Comparison of ENCODE assay signal across 30 mouse cellular contexts in genomic region chrX:139654350-139655063, GRCm38 (mm10). TPM values are rescaled to one million over a fixed set of nuclear protein-coding genes. Genes with fewer than 3 reads are reported as not detected.
DNase-seq lines count a peak whose midpoint lies in the region; ATAC-seq and TF ChIP-seq lines count a peak whose summit lies in the region.
"Had no signal": no experiment of that assay in that cellular context is flagged by ENCODE, and none has a peak within 500 bp of the region (broad histone marks: within the 10 kb centered on the region; RNA-seq: fewer than 3 reads in every experiment).

No protein-coding gene starts in this region.

- no peak for TF ChIP-seq EP300 in liver, embryonic 14.5 days (IDR thresholded peaks at IDR 0.05; ENCODE audit: low read depth)

- peaks cover 12% of the 10 kb centered on the region for H3K4me1 ChIP-seq in G1E (ENCODE audit: insufficient read depth, low read depth, low read length)
- peaks cover 3 to 7% of the 10 kb centered on the region in 2 experiments; a peak in 3 of 4 replicates for H3K4me1 ChIP-seq in liver, embryonic 14.5 days (replicated peaks; ENCODE audit: control insufficient read depth in 2 of 2, insufficient read depth in 2 of 2, low read length in 1 of 2)
- H3K4me1 ChIP-seq: embryonic facial prominence, embryonic 12.5 days; forebrain, embryonic 12.5 days; limb, embryonic 15.5 days; midbrain, embryonic 10.5 days; neural tube, embryonic 15.5 days had no signal

- H3K9ac ChIP-seq in liver, embryonic 14.5 days (replicated peaks) = no peak overlapping the region
- H3K9ac ChIP-seq: embryonic facial prominence, embryonic 12.5 days; forebrain, embryonic 12.5 days; heart, embryonic 12.5 days; limb, embryonic 15.5 days; neural tube, embryonic 15.5 days had no signal

- H3K4me2 ChIP-seq in liver, embryonic 14.5 days (ENCODE audit: low read depth) = no peak overlapping the region
- H3K4me2 ChIP-seq: embryonic facial prominence, embryonic 12.5 days; forebrain, embryonic 12.5 days; heart, embryonic 12.5 days; limb, embryonic 15.5 days; neural tube, embryonic 15.5 days had no signal

- DNase-seq in G1E (ENCODE audit: low spot score) = no peak
- peak; percentile 36 for DNase-seq in c-Kit-positive CD71-positive TER-119-positive erythroid progenitor cells, embryonic 14.5 days (ENCODE audit: low spot score)
- peak in 2 of 3 experiments; percentile 19 to 24 for DNase-seq in liver, embryonic 14.5 days (ENCODE audit: low read depth in 3 of 3, low spot score in 3 of 3)
- peak; percentile 18 for DNase-seq in skeletal muscle tissue, adult 2 months (ENCODE audit: low read depth, low spot score)
- DNase-seq in retina, postnatal 1 day = no peak
- DNase-seq in heart, postnatal 14 days = no peak
- DNase-seq: adrenal gland, postnatal 25 days; cerebellum, adult 18-20 months; cerebellum, postnatal 14 days; heart, adult 11 months; heart, postnatal 10 days; kidney, adult 11 months; left cerebral cortex, postnatal 4 days; lung, postnatal 4 days had no signal

- no peak overlapping the region for H3K4me3 ChIP-seq in G1E (ENCODE audit: low read depth, low read length)
- H3K4me3 ChIP-seq in liver, embryonic 14.5 days (ENCODE audit: insufficient read depth in 1 of 2, low read depth in 2 of 2, low read length in 2 of 2) = no peak overlapping the region
- H3K4me3 ChIP-seq: embryonic facial prominence, embryonic 12.5 days; erythroblast, embryonic 14.5 days; forebrain, embryonic 12.5 days; heart, embryonic 12.5 days; limb, embryonic 15.5 days; midbrain, embryonic 10.5 days; neural tube, embryonic 15.5 days had no signal

- H3K36me3 ChIP-seq in G1E (replicated peaks) = peaks cover 9% of the 10 kb centered on the region
- H3K36me3 ChIP-seq in liver, embryonic 14.5 days (replicated peaks; ENCODE audit: control insufficient read depth, insufficient read depth, low read depth) = no peaks in the 10 kb centered on the region
- H3K36me3 ChIP-seq: embryonic facial prominence, embryonic 12.5 days; forebrain, embryonic 12.5 days; heart, embryonic 12.5 days; limb, embryonic 15.5 days; midbrain, embryonic 10.5 days; neural tube, embryonic 15.5 days had no signal

- H3K27ac ChIP-seq in liver, embryonic 14.5 days = no peak overlapping the region
- H3K27ac ChIP-seq: embryonic facial prominence, embryonic 12.5 days; forebrain, embryonic 12.5 days; hindbrain, postnatal 0 days; limb, embryonic 15.5 days; midbrain, embryonic 10.5 days; neural tube, embryonic 15.5 days; stomach, postnatal 0 days had no signal

- no peaks in the 10 kb centered on the region for H3K9me3 ChIP-seq in G1E (replicated peaks)
- no peaks in the 10 kb centered on the region for H3K9me3 ChIP-seq in liver, embryonic 14.5 days (ENCODE audit: control insufficient read depth, low read length)
- H3K9me3 ChIP-seq: embryonic facial prominence, embryonic 12.5 days; forebrain, embryonic 12.5 days; heart, embryonic 12.5 days; limb, embryonic 15.5 days; midbrain, embryonic 10.5 days; neural tube, embryonic 15.5 days had no signal

- peak; percentile 81 for ATAC-seq in G1E (ENCODE audit: extremely low read depth, insufficient number of reproducible peaks, low FRiP score, poor library complexity, severe bottlenecking)
- peak; percentile 78 for ATAC-seq in liver, embryonic 14.5 days (ENCODE audit: insufficient read depth)
- ATAC-seq in inflammation-experienced regulatory T-cells, adult 6 months = no peak
- ATAC-seq: hindbrain, postnatal 0 days had no signal

- no peaks in the 10 kb centered on the region for H3K27me3 ChIP-seq in G1E (ENCODE audit: insufficient read depth, low read length)
- no peaks in the 10 kb centered on the region for H3K27me3 ChIP-seq in liver, embryonic 14.5 days (ENCODE audit: control insufficient read depth, insufficient read depth, low read length)
- H3K27me3 ChIP-seq: heart, embryonic 12.5 days; neural tube, embryonic 15.5 days had no signal

- WGBS in liver, embryonic 14.5 days (ENCODE audit: insufficient replicate concordance) = 37% methylated on average over 5 of the region's 5 CpGs

- no peak for TF ChIP-seq CTCF in G1E (IDR thresholded peaks at IDR 0.05; ENCODE audit: low read depth, low read length)
- no peak for TF ChIP-seq CTCF in liver, embryonic 14.5 days (IDR thresholded peaks at IDR 0.05; ENCODE audit: low read depth)

- intact Hi-C loops in heart, postnatal 14 days (cut with DNase I) = loop anchor here (10.0 kb wide), 1 partner anchor 60 kb away; no protein-coding TSS in a partner anchor

RNA-seq across cellular contexts. Expression of gene Tbc1d8b, which starts 30.3 kb away (rescaled TPM):
- total RNA-seq in G1E (2014; fragmentation: Nextera tagmentation) (10.7 and 11.4 TPM in 2 replicates), G1E (2017) (9.0 and 12.5 TPM in 2 replicates)
- polyA plus RNA-seq in G1E (2012) = 0.19 and 0.29 TPM in 2 replicates
- 0.88 and 1.3 TPM in 2 replicates for polyA plus RNA-seq in liver, embryonic 14.5 days (2012; rRNA removed)
- 0.14 and 0.28 TPM in 2 replicates for polyA plus RNA-seq in liver, embryonic 14.5 days (2014; fragmentation: Nextera tagmentation; extraction: Ambion mirVana)
- polyA plus RNA-seq in inflammation-experienced regulatory T-cells, adult 6 months (2017; shearing (Covaris generic)) = 1 to 10 TPM; 5.2 to 5.9 (median 5.9) TPM
- 1 to 10 TPM; 6.0 to 6.6 TPM for total RNA-seq in heart, postnatal 14 days (2021)
- polyA plus RNA-seq: erythroblast, embryonic 14.5 days had no signal

RNA-seq across cellular contexts. Expression of gene Gm15013, which starts 59.8 kb away (rescaled TPM):
- total RNA-seq in G1E (2014; fragmentation: Nextera tagmentation) (not detected in 2 replicates), G1E (2017) (0.38 and 0.64 TPM in 2 replicates)
- 0.15 TPM in 1 of 2 replicates, not detected in the other for polyA plus RNA-seq in G1E (2012)
- polyA plus RNA-seq in liver, embryonic 14.5 days (2012; rRNA removed) = not detected in 2 replicates
- polyA plus RNA-seq in liver, embryonic 14.5 days (2014; fragmentation: Nextera tagmentation; extraction: Ambion mirVana) = not detected in 2 replicates
- 1 to 10 TPM; 1.4 to 4.1 (median 1.7) TPM for polyA plus RNA-seq in inflammation-experienced regulatory T-cells, adult 6 months (2017; shearing (Covaris generic))
- total RNA-seq in heart, postnatal 14 days (2021) = not detected
- total RNA-seq: adrenal gland, postnatal 25 days; gastrocnemius, adult 8-10 months; heart, postnatal 10 days; hindbrain, postnatal 0 days; layer of hippocampus, postnatal 14 days; left cerebral cortex, adult 8-10 months; left cerebral cortex, postnatal 4 days; midbrain, postnatal 0 days had no signal
- polyA plus RNA-seq: brain, embryonic 14.5 days; erythroblast, embryonic 14.5 days; heart, embryonic 12.5 days; hindbrain, embryonic 11.5 days; hindbrain, postnatal 0 days; limb, embryonic 15.5 days; midbrain, postnatal 0 days; neural tube, embryonic 15.5 days had no signal

Comparison
In these comparisons a context has a peak if more than half of its experiments do, and no peak if none do; other contexts are left out.
1. DNase-seq: peak in c-Kit-positive CD71-positive TER-119-positive erythroid progenitor cells, embryonic 14.5 days (single experiment), liver, embryonic 14.5 days (2 of 3) and skeletal muscle tissue, adult 2 months (single experiment); none in G1E (single experiment), retina, postnatal 1 day (single experiment) and heart, postnatal 14 days (0 of 2).